15 mouse cellular contexts compared by ENCODE assay signal in genomic region chr15:61599734-61600133, GRCm38 (mm10).
DNase-seq lines count a peak whose midpoint lies in the region; ATAC-seq and TF ChIP-seq lines count a peak whose summit lies in the region.
"Had no signal": no experiment of that assay in that cellular context is flagged by ENCODE, and none has a peak within 500 bp of the region (broad histone marks: within the 10 kb centered on the region; RNA-seq: fewer than 3 reads in every experiment).

No protein-coding gene starts in this region.

- H3K9ac ChIP-seq in lung, embryonic 16.5 days (ENCODE audit: low read length): no peak overlapping the region
- H3K9ac ChIP-seq in heart, postnatal 0 days (replicated peaks; ENCODE audit: low read depth, low read length): no peak overlapping the region
- H3K9ac ChIP-seq: intestine, embryonic 15.5 days; neural tube, embryonic 15.5 days had no signal

- no peak for TF ChIP-seq CTCF in heart, postnatal 0 days (IDR thresholded peaks at IDR 0.05; ENCODE audit: low read depth)

- peak; percentile 14 to 39 for DNase-seq in frontal cortex, adult 2 months (ENCODE audit: extremely low spot score in 1 of 2, low spot score in 1 of 2)
- DNase-seq in frontal cortex, postnatal 25 days (ENCODE audit: low spot score in 2 of 2): no peak
- DNase-seq in lung, adult 18-20 months: no peak
- DNase-seq in frontal cortex, postnatal 36 days (ENCODE audit: low spot score in 2 of 2): peak; percentile 1 to 35
- DNase-seq in heart, postnatal 0 days (ENCODE audit: low spot score): peak; percentile 38
- no peak for DNase-seq in adrenal gland, adult 2 months
- DNase-seq: adrenal gland, adult 8-10 months; kidney, postnatal 14 days; lung, postnatal 10 days had no signal

- H3K4me2 ChIP-seq in lung, embryonic 16.5 days (ENCODE audit: low read depth, low read length): no peak overlapping the region
- peak overlapping the region; percentile 30 for H3K4me2 ChIP-seq in heart, postnatal 0 days (ENCODE audit: low read depth, low read length)
- H3K4me2 ChIP-seq: intestine, embryonic 15.5 days; neural tube, embryonic 15.5 days had no signal

- 0 out of 2 replicates have a peak, but pooled peaks have one; percentile 67 for TF ChIP-seq EP300 in heart, postnatal 0 days (IDR thresholded peaks at IDR 0.05; ENCODE audit: low read depth)

- no peak overlapping the region for H3K4me3 ChIP-seq in lung, embryonic 16.5 days (ENCODE audit: low read length)
- H3K4me3 ChIP-seq in heart, postnatal 0 days (ENCODE audit: low read depth, low read length): 0 out of 2 replicates have a peak overlapping the region, but pooled peaks have one; percentile 2
- H3K4me3 ChIP-seq: intestine, embryonic 15.5 days; neural tube, embryonic 15.5 days had no signal

- H3K27me3 ChIP-seq in lung, embryonic 16.5 days (ENCODE audit: control insufficient read depth, insufficient read depth, low read depth, low read length): no peaks in the 10 kb centered on the region
- no peaks in the 10 kb centered on the region for H3K27me3 ChIP-seq in heart, postnatal 0 days (ENCODE audit: control insufficient read depth, insufficient read depth, low read length)
- H3K27me3 ChIP-seq: intestine, embryonic 15.5 days; neural tube, embryonic 15.5 days; Patski had no signal

- H3K36me3 ChIP-seq in lung, embryonic 16.5 days (ENCODE audit: control insufficient read depth, insufficient read depth, low read length): no peaks in the 10 kb centered on the region
- no peaks in the 10 kb centered on the region for H3K36me3 ChIP-seq in heart, postnatal 0 days (replicated peaks; ENCODE audit: control insufficient read depth, insufficient read depth, low read length)
- H3K36me3 ChIP-seq: intestine, embryonic 15.5 days; neural tube, embryonic 15.5 days had no signal

- ATAC-seq in lung, embryonic 16.5 days (ENCODE audit: low read depth): peak; percentile 90
- peak; percentile 24; the same call in 1 of the 2 replicates for ATAC-seq in heart, postnatal 0 days (ENCODE audit: insufficient read depth, low read depth)
- no peak for ATAC-seq in megakaryocyte, adult 5-6 weeks (ENCODE audit: poor library complexity, severe bottlenecking)
- ATAC-seq: intestine, embryonic 15.5 days; Patski had no signal

- no peaks in the 10 kb centered on the region for H3K9me3 ChIP-seq in lung, embryonic 16.5 days (ENCODE audit: control insufficient read depth, low read length)
- H3K9me3 ChIP-seq in heart, postnatal 0 days (replicated peaks; ENCODE audit: control insufficient read depth, low read length): no peaks in the 10 kb centered on the region
- H3K9me3 ChIP-seq: intestine, embryonic 15.5 days; neural tube, embryonic 15.5 days had no signal

- H3K27ac ChIP-seq in lung, embryonic 16.5 days (ENCODE audit: low read length): no peak overlapping the region
- no peak overlapping the region for H3K27ac ChIP-seq in heart, postnatal 0 days (ENCODE audit: low read depth)
- H3K27ac ChIP-seq: intestine, embryonic 15.5 days; neural tube, embryonic 15.5 days; stomach, postnatal 0 days had no signal

- peaks cover 6% of the 10 kb centered on the region for H3K4me1 ChIP-seq in lung, embryonic 16.5 days (replicated peaks; ENCODE audit: control insufficient read depth, insufficient read depth, low read length)
- peaks cover 14% of the 10 kb centered on the region for H3K4me1 ChIP-seq in heart, postnatal 0 days (ENCODE audit: control insufficient read depth, insufficient read depth)
- H3K4me1 ChIP-seq: intestine, embryonic 15.5 days; neural tube, embryonic 15.5 days had no signal

- WGBS in lung, embryonic 16.5 days: 24% methylated on average over 6 of the region's 6 CpGs
- 13% methylated on average over 6 of the region's 6 CpGs for WGBS in heart, postnatal 0 days

Comparison
In these comparisons a context has a peak if more than half of its experiments do, and no peak if none do; other contexts are left out.
1. DNase-seq: peak in frontal cortex, adult 2 months (2 of 2), frontal cortex, postnatal 36 days (2 of 2) and heart, postnatal 0 days (single experiment); none in frontal cortex, postnatal 25 days (0 of 2), lung, adult 18-20 months (0 of 2) and adrenal gland, adult 2 months (single experiment).